Mouse (Mus musculus) right cerebral cortex, postnatal 14 days (tissue): ENCODE data around the gene Stra6l.

Source experiments
- DNase-seq: peaks from one replicate; pipeline ENCODE4 v3.0.0; 2022

The Stra6l gene

GRCm38 (mm10) chr4:45848109-45848824 is at the start of gene Stra6l:
Gene Stra6l (plus strand): TSS chr4:45848664.
- DNase-seq, result no peak

GRCm38 (mm10) chr4:45798964-45799363 is 49.5 kb upstream of the Stra6l start, which contains the start of gene Aldh1b1:
Gene Aldh1b1 (plus strand): TSS chr4:45799022.
- DNase-seq, result peak; percentile 71

GRCm38 (mm10) chr4:45799956-45800537 is 48.4 kb upstream of the Stra6l start:
- DNase-seq, result no peak

- no peak for DNase-seq
These were observed 45.6 kb upstream of the Stra6l start for GRCm38 (mm10) chr4:45802900-45803299.

- no peak for DNase-seq
These were observed 40.4 kb upstream of the Stra6l start for GRCm38 (mm10) chr4:45808034-45808433.

- no peak for DNase-seq
These were observed 37.2 kb upstream of the Stra6l start for GRCm38 (mm10) chr4:45811250-45811649.

- DNase-seq, result peak; percentile 66
These were observed 32.9 kb upstream of the Stra6l start for GRCm38 (mm10) chr4:45815542-45815941.

- no peak for DNase-seq
These were observed 29.7 kb upstream of the Stra6l start for GRCm38 (mm10) chr4:45818814-45819207.

- no peak for DNase-seq
These were observed 29.1 kb upstream of the Stra6l start for GRCm38 (mm10) chr4:45819208-45819931.

- DNase-seq, result peak; percentile 74
These were observed 28.2 kb upstream of the Stra6l start for GRCm38 (mm10) chr4:45820074-45820830.

GRCm38 (mm10) chr4:45821995-45822394 is 26.5 kb upstream of the Stra6l start:
- no peak for DNase-seq

- no peak for DNase-seq
These were observed 25.5 kb upstream of the Stra6l start for GRCm38 (mm10) chr4:45822781-45823575.

- no peak for DNase-seq
These were observed 24.3 kb upstream of the Stra6l start for GRCm38 (mm10) chr4:45824049-45824760.

- DNase-seq, result no peak
These were observed 23.5 kb upstream of the Stra6l start for GRCm38 (mm10) chr4:45824761-45825556.

GRCm38 (mm10) chr4:45826275-45827040 is 22.0 kb upstream of the Stra6l start, which contains the start of gene Igfbpl1:
Gene Igfbpl1 (minus strand): TSS chr4:45826923.
- no peak for DNase-seq

- DNase-seq, result no peak
These were observed 18.3 kb upstream of the Stra6l start for GRCm38 (mm10) chr4:45829907-45830759.

GRCm38 (mm10) chr4:45831996-45832395 is 16.5 kb upstream of the Stra6l start:
- DNase-seq, result no peak

- no peak for DNase-seq
These were observed 15.0 kb upstream of the Stra6l start for GRCm38 (mm10) chr4:45833461-45833860.

- DNase-seq, result peak; percentile 38
These were observed 4.1 kb upstream of the Stra6l start for GRCm38 (mm10) chr4:45844355-45844754.
